In genomic region chr13:38379806-38380205, GRCm38 (mm10) we compare ENCODE assay signal across 21 mouse cellular contexts. TPM values are rescaled to one million over a fixed set of nuclear protein-coding genes. Genes with fewer than 3 reads are reported as not detected.
DNase-seq lines count a peak whose midpoint lies in the region.
"Had no signal": no experiment of that assay in that cellular context is flagged by ENCODE, and none has a peak within 500 bp of the region (broad histone marks: within the 10 kb centered on the region; RNA-seq: fewer than 3 reads in every experiment).

No protein-coding gene starts in this region.

- intact Hi-C loops in left cerebral cortex, postnatal 36 days (cut with DNase I) = no loop called here
- intact Hi-C loops in left cerebral cortex, postnatal 4 days (cut with DNase I) = no loop called here

- peak; percentile 15 to 53 for DNase-seq in frontal cortex, adult 2 months (ENCODE audit: extremely low spot score in 1 of 2, low spot score in 1 of 2)
- DNase-seq in frontal cortex, postnatal 10 days (ENCODE audit: low spot score in 2 of 2) = no peak
- DNase-seq in left cerebral cortex, postnatal 36 days (ENCODE audit: low spot score in 2 of 2) = peak; percentile 9 to 23
- DNase-seq in left cerebral cortex, postnatal 4 days = no peak
- peak; percentile 4 to 30 for DNase-seq in right cerebral cortex, postnatal 36 days (ENCODE audit: low spot score in 2 of 2)
- no peak for DNase-seq in right cerebral cortex, postnatal 14 days
- DNase-seq in adrenal gland, postnatal 36 days = no peak
- DNase-seq: adrenal gland, postnatal 10 days; B cell, adult 2 months; cerebellum, adult 11-12 months; cerebellum, adult 8-10 months; cerebellum, postnatal 10 days; cerebellum, postnatal 36 days; gastrocnemius, postnatal 10 days; gastrocnemius, postnatal 36 days; heart, adult 2 months; heart, postnatal 14 days; heart, postnatal 4 days had no signal

RNA-seq across cellular contexts. Expression of gene Bmp6, which starts 34.9 kb away (rescaled TPM):
- polyA plus RNA-seq in frontal cortex, adult 2 months (2012; rRNA removed) = 11.2 and 13.6 TPM in 2 replicates
- total RNA-seq in left cerebral cortex, postnatal 36 days (2021) = 10 to 100 TPM in 1 of 2 experiments, 1 to 10 TPM in 1; 6.5 to 11.8 TPM
- total RNA-seq in left cerebral cortex, postnatal 4 days (2021) = 10 to 100 TPM; 13.2 to 15.2 TPM
- 1 to 10 TPM; 6.5 to 9.1 TPM for total RNA-seq in adrenal gland, postnatal 36 days (2021)
- total RNA-seq: granulocyte monocyte progenitor cell, adult 5-6 weeks had no signal
- polyA plus RNA-seq: G1E; inflammation-experienced regulatory T-cells, adult 6 months had no signal

Comparison
In these comparisons a context has a peak if more than half of its experiments do, and no peak if none do; other contexts are left out.
1. DNase-seq: peak in frontal cortex, adult 2 months (2 of 2), left cerebral cortex, postnatal 36 days (2 of 2) and right cerebral cortex, postnatal 36 days (2 of 2); none in frontal cortex, postnatal 10 days (0 of 2), left cerebral cortex, postnatal 4 days (single experiment), right cerebral cortex, postnatal 14 days (single experiment) and adrenal gland, postnatal 36 days (0 of 2).